Mouse (Mus musculus) embryonic facial prominence, embryonic 10.5 days (tissue): Measurements from ENCODE around the gene Tmeff1. TPM values are rescaled to one million over a fixed set of nuclear protein-coding genes. Genes with fewer than 3 reads are reported as not detected.

ENCODE experiments used
- DNase-seq: peaks from one replicate; pipeline ENCODE4 v3.0.0-alpha.2; 2017; ENCODE audit warnings: low spot score
- H3K27ac ChIP-seq: fragments of 300-500 bp; sonication (generic); replicated peaks from 2 replicates; pipeline ENCODE4 v1.5.1; 2016; ENCODE audit warnings: mild to moderate bottlenecking
- H3K27me3 ChIP-seq: fragments of 300-500 bp; sonication (generic); replicated peaks from 2 replicates; pipeline ENCODE4 v1.6.1; 2016; ENCODE audit warnings: low read depth, mild to moderate bottlenecking; ENCODE audit not compliant: poor library complexity, severe bottlenecking
- H3K36me3 ChIP-seq: fragments of 300-500 bp; sonication (generic); replicated peaks from 2 replicates; pipeline ENCODE4 v1.6.1; 2016; ENCODE audit warnings: mild to moderate bottlenecking, moderate library complexity
- H3K4me1 ChIP-seq: fragments of 300-500 bp; sonication (generic); 2 replicates; pipeline ENCODE4 v1.6.1; 2016
- H3K4me3 ChIP-seq: fragments of 300-500 bp; sonication (generic); 2 replicates; pipeline ENCODE4 v1.5.1; 2016; ENCODE audit warnings: mild to moderate bottlenecking, moderate library complexity
- H3K9me3 ChIP-seq: fragments of 300-500 bp; sonication (generic); 2 replicates; pipeline ENCODE4 v1.6.1; 2016; ENCODE audit warnings: mild to moderate bottlenecking
- WGBS: fragments of 180-500 bp; shearing (Covaris S2); methylation state at CpG from one replicate; pipeline ENCODE4 v1.1.7; 2016; 5-methylcytosine and 5-hydroxymethylcytosine counted together
- polyA plus RNA-seq: library from polyadenylated mRNA; unstranded; fragments of >200 nt; fragmentation: Nextera tagmentation; extraction: Ambion mirVana; gene quantifications from 2 replicates; pipeline ENCODE4 v1.2.1, GENCODE M21; 2016

The Tmeff1 gene
- 110 and 112 TPM in 2 replicates for polyA plus RNA-seq

- Histone ChIP-seq H3K27ac (peak within 1 kb of the TSS; percentile 99), H3K27me3 (0 out of 2 replicates have a peak, but pooled peaks cover 4% of the 10 kb centered on the region), H3K4me3 (peak within 1 kb of the TSS; percentile 85), H3K36me3 (peaks cover 22% of the 10 kb centered on the region), H3K9me3 (no peaks in the 10 kb centered on the region; the same call in 1 of the 2 replicates), H3K4me1 (peaks cover 22% of the 10 kb centered on the region)
- WGBS: under 1% methylated on average over 64 of the region's 64 CpGs
- peak; percentile 88 for DNase-seq
Observed at GRCm38 (mm10) chr4:48584421-48585240, at the start of gene Tmeff1. Tmeff1 (plus strand) TSS chr4:48585174.

GRCm38 (mm10) chr4:48536275-48536674 lies 48.7 kb upstream of the Tmeff1 start:
- no peaks in the 10 kb centered on the region for H3K36me3 ChIP-seq
- peaks cover 11% of the 10 kb centered on the region for H3K4me1 ChIP-seq
- H3K27ac ChIP-seq: no peak overlapping the region
- H3K4me3 ChIP-seq: no peak overlapping the region
- H3K9me3 ChIP-seq: no peaks in the 10 kb centered on the region
- H3K27me3 ChIP-seq: no peaks in the 10 kb centered on the region
- WGBS: 88% methylated on average over 5 of the region's 5 CpGs
- no peak for DNase-seq

GRCm38 (mm10) chr4:48537024-48537423 lies 48.0 kb upstream of the Tmeff1 start:
- WGBS: 89% methylated on average over 5 of the region's 5 CpGs
- no peak overlapping the region for H3K4me3 ChIP-seq
- DNase-seq: no peak
- H3K9me3 ChIP-seq: no peaks in the 10 kb centered on the region
- no peaks in the 10 kb centered on the region for H3K27me3 ChIP-seq
- H3K36me3 ChIP-seq: no peaks in the 10 kb centered on the region
- H3K27ac ChIP-seq: no peak overlapping the region
- peaks cover 19% of the 10 kb centered on the region for H3K4me1 ChIP-seq

- no peaks in the 10 kb centered on the region for H3K9me3 ChIP-seq
- H3K27ac ChIP-seq: no peak overlapping the region
- peaks cover 34% of the 10 kb centered on the region for H3K4me1 ChIP-seq
- no peak overlapping the region for H3K4me3 ChIP-seq
- H3K36me3 ChIP-seq: no peaks in the 10 kb centered on the region
- DNase-seq: no peak
- H3K27me3 ChIP-seq: no peaks in the 10 kb centered on the region
- WGBS: 92% methylated on average over 2 of the region's 2 CpGs
Observed at GRCm38 (mm10) chr4:48538581-48538980, 46.4 kb upstream of the Tmeff1 start.

- Histone ChIP-seq H3K4me1 (peaks cover 48% of the 10 kb centered on the region), H3K9me3 (no peaks in the 10 kb centered on the region), H3K27me3 (no peaks in the 10 kb centered on the region), H3K36me3 (no peaks in the 10 kb centered on the region), H3K4me3 (peak within 1 kb of the TSS; percentile 88), H3K27ac (peak within 1 kb of the TSS; percentile 99)
- 5% methylated on average over 86 of the region's 86 CpGs for WGBS
- peak; percentile 82 for DNase-seq
Observed at GRCm38 (mm10) chr4:48539841-48540575, 45.0 kb upstream of the Tmeff1 start, which contains the start of gene Msantd3. Msantd3 (plus strand) TSS chr4:48539935.

- DNase-seq: peak; percentile 70
- no peaks in the 10 kb centered on the region for H3K27me3 ChIP-seq
- H3K4me3 ChIP-seq: peak overlapping the region; percentile 88
- peaks cover 55% of the 10 kb centered on the region for H3K4me1 ChIP-seq
- 4% methylated on average over 50 of the region's 50 CpGs for WGBS
- no peaks in the 10 kb centered on the region for H3K9me3 ChIP-seq
- H3K27ac ChIP-seq: peak overlapping the region; percentile 99
- H3K36me3 ChIP-seq: peaks cover 2% of the 10 kb centered on the region; the same call in 1 of the 2 replicates
Observed at GRCm38 (mm10) chr4:48540576-48541111, 44.3 kb upstream of the Tmeff1 start.

GRCm38 (mm10) chr4:48541526-48542250 lies 43.3 kb upstream of the Tmeff1 start:
- DNase-seq: peak; percentile 50
- no peaks in the 10 kb centered on the region for H3K9me3 ChIP-seq
- WGBS: 4% methylated on average over 15 of the region's 15 CpGs
- peak overlapping the region; percentile 88 for H3K4me3 ChIP-seq
- H3K36me3 ChIP-seq: peaks cover 5% of the 10 kb centered on the region; the same call in 1 of the 2 replicates
- H3K4me1 ChIP-seq: peaks cover 65% of the 10 kb centered on the region
- H3K27ac ChIP-seq: peak overlapping the region; percentile 99
- H3K27me3 ChIP-seq: no peaks in the 10 kb centered on the region

GRCm38 (mm10) chr4:48542351-48542750 lies 42.6 kb upstream of the Tmeff1 start:
- DNase-seq: no peak
- no peaks in the 10 kb centered on the region for H3K9me3 ChIP-seq
- H3K4me1 ChIP-seq: peaks cover 72% of the 10 kb centered on the region
- 43% methylated on average over 5 of the region's 5 CpGs for WGBS
- H3K27me3 ChIP-seq: no peaks in the 10 kb centered on the region
- peak overlapping the region; percentile 88 for H3K4me3 ChIP-seq
- H3K36me3 ChIP-seq: peaks cover 5% of the 10 kb centered on the region; the same call in 1 of the 2 replicates
- peak overlapping the region; percentile 99; the same call in 1 of the 2 replicates for H3K27ac ChIP-seq

GRCm38 (mm10) chr4:48543071-48543865 lies 41.7 kb upstream of the Tmeff1 start:
- peaks cover 5% of the 10 kb centered on the region; the same call in 1 of the 2 replicates for H3K36me3 ChIP-seq
- no peaks in the 10 kb centered on the region for H3K27me3 ChIP-seq
- H3K27ac ChIP-seq: no peak overlapping the region
- H3K4me3 ChIP-seq: 0 out of 2 replicates have a peak overlapping the region, but pooled peaks have one; percentile 88
- no peak for DNase-seq
- WGBS: 60% methylated on average over 6 of the region's 6 CpGs
- no peaks in the 10 kb centered on the region for H3K9me3 ChIP-seq
- peaks cover 81% of the 10 kb centered on the region for H3K4me1 ChIP-seq

- peaks cover 5% of the 10 kb centered on the region; the same call in 1 of the 2 replicates for H3K36me3 ChIP-seq
- peaks cover 89% of the 10 kb centered on the region for H3K4me1 ChIP-seq
- no peak for DNase-seq
- 76% methylated on average over 8 of the region's 8 CpGs for whole genome bisulfite sequencing
- H3K9me3 ChIP-seq: no peaks in the 10 kb centered on the region
- no peaks in the 10 kb centered on the region for H3K27me3 ChIP-seq
- H3K27ac ChIP-seq: peak overlapping the region; percentile 40; the same call in 1 of the 2 replicates
- H3K4me3 ChIP-seq: no peak overlapping the region
Observed at GRCm38 (mm10) chr4:48544141-48544540, 40.8 kb upstream of the Tmeff1 start.

- H3K4me1 ChIP-seq: peaks cover 88% of the 10 kb centered on the region
- H3K36me3 ChIP-seq: peaks cover 10% of the 10 kb centered on the region; the same call in 1 of the 2 replicates
- no peak overlapping the region for H3K4me3 ChIP-seq
- no peaks in the 10 kb centered on the region for H3K27me3 ChIP-seq
- peak overlapping the region; percentile 80; the same call in 1 of the 2 replicates for H3K27ac ChIP-seq
- 53% methylated on average over 12 of the region's 12 CpGs for WGBS
- H3K9me3 ChIP-seq: no peaks in the 10 kb centered on the region
- no peak for DNase-seq
Observed at GRCm38 (mm10) chr4:48545966-48546365, 39.0 kb upstream of the Tmeff1 start.
